Mouse (Mus musculus): ENCODE data around the gene Nell1. TPM values are rescaled to one million over a fixed set of nuclear protein-coding genes. Genes with fewer than 3 reads are reported as not detected.

Gene Nell1
- polyA plus RNA-seq, 1 experiment from 2014 or later, result 12.8 TPM

GRCm38 (mm10) chr7:50105612-50106321, 131.1 kb downstream of the Nell1 start:
- DNase-seq (ENCODE audit: low spot score), result no peak
- no peak overlapping the region for H3K27ac ChIP-seq (replicated peaks; ENCODE audit: low read depth, low read length)
- WGBS, result 57% methylated on average over 8 of the region's 8 CpGs
- no peak for ATAC-seq (ENCODE audit: low read depth)
- no peaks in the 10 kb centered on the region for H3K36me3 ChIP-seq (ENCODE audit: control insufficient read depth, insufficient read depth, low read length)
- H3K4me2 ChIP-seq (ENCODE audit: low read depth, low read length), result no peak overlapping the region
- no peaks in the 10 kb centered on the region for H3K27me3 ChIP-seq (replicated peaks; ENCODE audit: control insufficient read depth, insufficient read depth, low read length)
- no peak overlapping the region for H3K9ac ChIP-seq (ENCODE audit: low read depth, low read length)
- H3K9me3 ChIP-seq (ENCODE audit: control insufficient read depth, low read length), result no peaks in the 10 kb centered on the region
- no peaks in the 10 kb centered on the region for H3K4me1 ChIP-seq (ENCODE audit: control insufficient read depth, insufficient read depth, low read length)
- H3K4me3 ChIP-seq (ENCODE audit: low read depth, low read length), result no peak overlapping the region

DNA sequence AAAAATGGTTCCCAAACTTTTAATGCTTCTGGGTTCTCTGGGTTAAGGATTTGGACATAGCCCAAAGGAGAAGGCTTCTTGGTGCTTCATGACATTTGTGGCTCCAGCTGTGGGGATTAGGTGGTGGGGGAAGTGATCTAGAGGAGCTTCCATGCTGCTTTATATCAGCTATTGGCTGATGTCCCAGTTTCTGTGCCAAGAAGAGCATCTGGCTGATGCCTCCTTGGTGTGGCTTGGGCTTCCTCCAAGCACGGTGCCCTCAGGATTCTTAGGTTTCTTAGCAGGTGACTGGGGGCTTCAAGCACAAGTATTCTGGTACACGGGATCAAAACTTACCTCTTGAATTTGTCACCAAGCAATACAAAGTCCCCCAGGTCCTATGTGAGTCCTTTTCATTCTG, 132.6 kb downstream of the Nell1 start:
- Histone ChIP-seq H3K9ac (ENCODE audit: low read depth, low read length) (no peak overlapping the region), H3K27me3 (replicated peaks; ENCODE audit: control insufficient read depth, insufficient read depth, low read length) (no peaks in the 10 kb centered on the region), H3K27ac (replicated peaks; ENCODE audit: low read depth, low read length) (no peak overlapping the region), H3K9me3 (ENCODE audit: control insufficient read depth, low read length) (no peaks in the 10 kb centered on the region), H3K36me3 (ENCODE audit: control insufficient read depth, insufficient read depth, low read length) (no peaks in the 10 kb centered on the region), H3K4me2 (ENCODE audit: low read depth, low read length) (no peak overlapping the region), H3K4me3 (ENCODE audit: low read depth, low read length) (no peak overlapping the region), H3K4me1 (ENCODE audit: control insufficient read depth, insufficient read depth, low read length) (no peaks in the 10 kb centered on the region)
- DNase-seq (ENCODE audit: low spot score), result peak; percentile 41
- ATAC-seq (ENCODE audit: low read depth), result no peak
- WGBS, result 71% methylated on average over 2 of the region's 2 CpGs

DNA sequence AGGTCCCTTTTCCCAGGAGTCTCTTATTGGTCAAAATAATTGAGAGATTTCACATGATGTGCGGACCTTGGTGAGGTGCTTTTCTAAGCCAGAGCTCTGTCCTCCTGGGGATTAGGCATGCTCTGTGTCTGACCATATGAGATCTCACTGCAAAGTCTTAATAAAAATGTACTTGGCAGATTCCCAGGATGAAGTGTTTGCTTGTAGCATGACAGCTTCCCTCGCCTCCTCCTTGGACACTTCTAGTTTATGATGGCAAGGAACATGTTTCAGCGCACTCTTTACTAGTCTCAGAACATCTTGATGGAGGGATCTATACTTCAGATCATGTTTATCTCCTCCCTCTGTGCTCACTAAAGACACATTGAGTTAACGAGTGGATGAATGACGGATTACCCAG, 143.7 kb downstream of the Nell1 start:
- H3K27me3 ChIP-seq (replicated peaks; ENCODE audit: control insufficient read depth, insufficient read depth, low read length), result no peaks in the 10 kb centered on the region
- DNase-seq (ENCODE audit: low spot score) (no peak), ATAC-seq (ENCODE audit: low read depth) (no peak)
- 83% methylated on average over 5 of the region's 5 CpGs for WGBS
- H3K36me3 ChIP-seq (ENCODE audit: control insufficient read depth, insufficient read depth, low read length), result no peaks in the 10 kb centered on the region
- H3K27ac ChIP-seq (replicated peaks; ENCODE audit: low read depth, low read length), result no peak overlapping the region
- H3K4me1 ChIP-seq (ENCODE audit: control insufficient read depth, insufficient read depth, low read length), result no peaks in the 10 kb centered on the region
- no peaks in the 10 kb centered on the region for H3K9me3 ChIP-seq (ENCODE audit: control insufficient read depth, low read length)
- no peak overlapping the region for H3K4me3 ChIP-seq (ENCODE audit: low read depth, low read length)
- no peak overlapping the region for H3K9ac ChIP-seq (ENCODE audit: low read depth, low read length)
- H3K4me2 ChIP-seq (ENCODE audit: low read depth, low read length), result no peak overlapping the region

DNA sequence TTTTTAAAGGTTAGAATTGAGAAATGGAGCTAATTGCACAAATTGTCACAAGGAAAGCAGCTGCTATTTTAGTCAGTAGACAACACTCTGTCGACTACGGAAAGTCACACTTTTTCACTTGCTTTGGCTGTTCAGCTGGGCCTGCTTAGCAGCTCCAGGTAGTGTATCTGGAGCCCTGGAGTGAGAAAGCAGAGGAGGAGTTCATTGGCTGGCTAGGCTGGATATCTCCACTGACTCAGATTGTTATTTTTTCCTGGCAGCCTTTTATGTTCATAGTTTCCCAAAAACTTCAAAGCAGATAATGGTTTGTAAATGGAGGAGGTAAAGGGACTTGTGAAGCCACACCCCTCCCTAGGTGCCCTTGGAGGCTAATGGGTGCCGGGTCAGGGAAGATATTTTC, 163.0 kb downstream of the Nell1 start:
- no peaks in the 10 kb centered on the region for H3K4me1 ChIP-seq (ENCODE audit: control insufficient read depth, insufficient read depth, low read length)
- H3K9me3 ChIP-seq (ENCODE audit: control insufficient read depth, low read length), result no peaks in the 10 kb centered on the region
- WGBS, result 80% methylated on average over 3 of the region's 3 CpGs
- H3K36me3 ChIP-seq (ENCODE audit: control insufficient read depth, insufficient read depth, low read length), result no peaks in the 10 kb centered on the region
- no peak overlapping the region for H3K27ac ChIP-seq (replicated peaks; ENCODE audit: low read depth, low read length)
- ATAC-seq (ENCODE audit: low read depth), result no peak
- H3K4me3 ChIP-seq (ENCODE audit: low read depth, low read length), result no peak overlapping the region
- no peak overlapping the region for H3K9ac ChIP-seq (ENCODE audit: low read depth, low read length)
- H3K27me3 ChIP-seq (replicated peaks; ENCODE audit: control insufficient read depth, insufficient read depth, low read length), result no peaks in the 10 kb centered on the region
- H3K4me2 ChIP-seq (ENCODE audit: low read depth, low read length), result no peak overlapping the region
- no peak for DNase-seq (ENCODE audit: low spot score)

DNA sequence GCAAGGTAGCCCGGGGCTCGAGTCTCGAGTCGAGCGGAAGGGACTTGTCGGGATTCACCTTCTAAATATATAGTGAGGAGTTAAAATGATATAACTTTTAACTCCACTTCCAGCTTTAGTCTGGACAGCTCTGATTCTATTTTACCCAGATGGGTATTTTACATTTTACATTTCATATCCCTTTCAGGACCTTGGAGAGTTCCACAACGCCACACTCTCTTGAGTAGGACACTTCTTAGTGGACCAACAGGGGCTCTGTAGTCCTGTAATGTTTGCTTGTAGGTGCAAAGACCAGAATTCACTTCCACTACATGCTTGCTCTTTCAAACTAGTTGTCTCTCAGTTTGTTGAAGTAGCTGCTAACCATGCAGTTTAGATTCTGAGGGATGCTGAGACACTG, 174.7 kb downstream of the Nell1 start:
- no peak overlapping the region for H3K9ac ChIP-seq (ENCODE audit: low read depth, low read length)
- H3K27ac ChIP-seq (replicated peaks; ENCODE audit: low read depth, low read length), result no peak overlapping the region
- ATAC-seq (ENCODE audit: low read depth), result no peak
- DNase-seq (ENCODE audit: low spot score), result peak; percentile 73
- H3K4me1 ChIP-seq (ENCODE audit: control insufficient read depth, insufficient read depth, low read length), result no peaks in the 10 kb centered on the region
- no peak overlapping the region for H3K4me2 ChIP-seq (ENCODE audit: low read depth, low read length)
- H3K27me3 ChIP-seq (replicated peaks; ENCODE audit: control insufficient read depth, insufficient read depth, low read length), result no peaks in the 10 kb centered on the region
- no peaks in the 10 kb centered on the region for H3K9me3 ChIP-seq (ENCODE audit: control insufficient read depth, low read length)
- 89% methylated on average over 7 of the region's 7 CpGs for WGBS
- no peak overlapping the region for H3K4me3 ChIP-seq (ENCODE audit: low read depth, low read length)
- H3K36me3 ChIP-seq (ENCODE audit: control insufficient read depth, insufficient read depth, low read length), result no peaks in the 10 kb centered on the region

- no peak overlapping the region for H3K4me3 ChIP-seq (ENCODE audit: low read depth, low read length)
- DNase-seq (ENCODE audit: low spot score), result no peak
- no peak overlapping the region for H3K9ac ChIP-seq (ENCODE audit: low read depth, low read length)
- H3K27me3 ChIP-seq (replicated peaks; ENCODE audit: control insufficient read depth, insufficient read depth, low read length), result no peaks in the 10 kb centered on the region
- no peaks in the 10 kb centered on the region for H3K4me1 ChIP-seq (ENCODE audit: control insufficient read depth, insufficient read depth, low read length)
- no peaks in the 10 kb centered on the region for H3K9me3 ChIP-seq (ENCODE audit: control insufficient read depth, low read length)
- H3K4me2 ChIP-seq (ENCODE audit: low read depth, low read length), result no peak overlapping the region
- no peak overlapping the region for H3K27ac ChIP-seq (replicated peaks; ENCODE audit: low read depth, low read length)
- 83% methylated on average over 2 of the region's 2 CpGs for WGBS
- no peak for ATAC-seq (ENCODE audit: low read depth)
- no peaks in the 10 kb centered on the region for H3K36me3 ChIP-seq (ENCODE audit: control insufficient read depth, insufficient read depth, low read length)
Measured at GRCm38 (mm10) chr7:50150838-50151237, 176.2 kb downstream of the Nell1 start.

GRCm38 (mm10) chr7:50153618-50154017, 179.0 kb downstream of the Nell1 start:
- ATAC-seq (ENCODE audit: low read depth) (no peak), DNase-seq (ENCODE audit: low spot score) (no peak)
- WGBS, result 65% methylated on average over 2 of the region's 2 CpGs
- Histone ChIP-seq H3K9me3 (ENCODE audit: control insufficient read depth, low read length) (no peaks in the 10 kb centered on the region), H3K27me3 (replicated peaks; ENCODE audit: control insufficient read depth, insufficient read depth, low read length) (no peaks in the 10 kb centered on the region), H3K4me1 (ENCODE audit: control insufficient read depth, insufficient read depth, low read length) (no peaks in the 10 kb centered on the region), H3K4me2 (ENCODE audit: low read depth, low read length) (no peak overlapping the region), H3K4me3 (ENCODE audit: low read depth, low read length) (no peak overlapping the region), H3K27ac (replicated peaks; ENCODE audit: low read depth, low read length) (no peak overlapping the region), H3K9ac (ENCODE audit: low read depth, low read length) (no peak overlapping the region), H3K36me3 (ENCODE audit: control insufficient read depth, insufficient read depth, low read length) (no peaks in the 10 kb centered on the region)

GRCm38 (mm10) chr7:50162602-50163001, 187.9 kb downstream of the Nell1 start:
- no peak for ATAC-seq (ENCODE audit: low read depth)
- Histone ChIP-seq H3K36me3 (ENCODE audit: control insufficient read depth, insufficient read depth, low read length) (no peaks in the 10 kb centered on the region), H3K27ac (replicated peaks; ENCODE audit: low read depth, low read length) (no peak overlapping the region), H3K4me1 (ENCODE audit: control insufficient read depth, insufficient read depth, low read length) (no peaks in the 10 kb centered on the region), H3K9ac (ENCODE audit: low read depth, low read length) (no peak overlapping the region), H3K4me2 (ENCODE audit: low read depth, low read length) (no peak overlapping the region), H3K27me3 (replicated peaks; ENCODE audit: control insufficient read depth, insufficient read depth, low read length) (no peaks in the 10 kb centered on the region), H3K4me3 (ENCODE audit: low read depth, low read length) (no peak overlapping the region), H3K9me3 (ENCODE audit: control insufficient read depth, low read length) (no peaks in the 10 kb centered on the region)
- 80% methylated on average over 5 of the region's 5 CpGs for WGBS
- DNase-seq (ENCODE audit: low spot score), result no peak

GRCm38 (mm10) chr7:50168778-50169177, 194.1 kb downstream of the Nell1 start:
- Histone ChIP-seq H3K4me3 (ENCODE audit: low read depth, low read length) (no peak overlapping the region), H3K27me3 (replicated peaks; ENCODE audit: control insufficient read depth, insufficient read depth, low read length) (no peaks in the 10 kb centered on the region), H3K27ac (replicated peaks; ENCODE audit: low read depth, low read length) (no peak overlapping the region), H3K9me3 (ENCODE audit: control insufficient read depth, low read length) (no peaks in the 10 kb centered on the region), H3K36me3 (ENCODE audit: control insufficient read depth, insufficient read depth, low read length) (no peaks in the 10 kb centered on the region), H3K4me2 (ENCODE audit: low read depth, low read length) (no peak overlapping the region), H3K4me1 (ENCODE audit: control insufficient read depth, insufficient read depth, low read length) (no peaks in the 10 kb centered on the region), H3K9ac (ENCODE audit: low read depth, low read length) (no peak overlapping the region)
- no peak for DNase-seq (ENCODE audit: low spot score)
- no peak for ATAC-seq (ENCODE audit: low read depth)

All from embryonic facial prominence, embryonic 14.5 days (tissue).